Mouse (Mus musculus): Measurements from ENCODE around the gene Akap13. TPM values are rescaled to one million over a fixed set of nuclear protein-coding genes. Genes with fewer than 3 reads are reported as not detected.

Akap13 gene
- polyA plus RNA-seq (2017; shearing (Covaris generic)), result 390 TPM

DNA sequence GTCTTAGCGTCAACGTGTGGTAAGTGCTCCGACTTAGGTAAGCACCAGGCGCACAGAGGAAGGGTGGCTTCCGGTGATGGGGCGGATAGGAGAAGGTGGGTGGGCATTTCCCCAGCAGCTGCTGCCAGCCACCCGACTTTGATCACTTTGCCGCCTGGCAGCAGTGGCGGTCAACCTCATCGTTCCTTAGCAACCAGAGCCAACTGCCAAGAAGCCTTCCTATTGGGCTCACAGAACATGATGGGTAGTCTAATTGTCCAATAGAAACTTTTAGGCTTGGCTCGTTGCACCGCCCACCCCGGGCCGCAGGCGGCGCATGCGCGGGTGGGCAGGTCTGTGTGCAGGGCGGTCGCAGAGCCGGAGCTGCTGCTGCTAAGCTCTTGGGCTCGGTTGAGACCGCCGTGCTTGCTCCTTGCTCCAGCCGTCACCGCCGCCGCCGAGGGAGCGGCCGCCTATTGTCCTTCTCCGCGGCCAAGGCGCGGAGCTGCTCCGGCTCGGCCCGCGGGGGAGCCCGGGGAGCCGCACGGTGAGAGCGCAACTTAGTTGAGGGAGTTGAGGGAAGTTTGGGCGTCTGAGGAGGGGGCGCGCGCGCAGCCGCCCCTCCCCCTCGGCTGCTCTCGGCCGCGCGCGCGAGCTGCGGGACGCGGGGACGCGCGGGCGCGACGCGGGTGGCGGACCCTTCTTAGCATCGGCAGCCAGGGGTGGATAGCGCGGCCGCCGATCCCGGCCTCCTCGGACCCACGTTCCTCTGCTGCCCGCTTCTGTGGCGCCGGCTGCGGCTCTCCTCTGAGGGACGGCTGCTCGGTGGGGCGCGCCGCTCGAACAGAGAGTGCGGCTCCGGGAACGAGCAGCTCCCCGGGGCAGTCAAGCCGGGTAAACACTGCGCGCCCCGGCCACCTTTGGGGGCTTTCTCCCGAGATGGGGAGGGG is at the start of gene Akap13:
Gene Akap13 (plus strand): TSS at position 312 of the 929 bp plus-strand sequence.

Other genes with a start within 250 kb of the Akap13 start
- gene Sv2b, start 146.3 kb upstream of the Akap13 start, polyA plus RNA-seq (2017; shearing (Covaris generic)), result not detected